Mouse (Mus musculus): ENCODE data around the gene Grem1. TPM values are rescaled to one million over a fixed set of nuclear protein-coding genes. Genes with fewer than 3 reads are reported as not detected.

Grem1 gene
- total and polyA plus RNA-seq, 2 experiments from 2014 or later = not detected

DNA sequence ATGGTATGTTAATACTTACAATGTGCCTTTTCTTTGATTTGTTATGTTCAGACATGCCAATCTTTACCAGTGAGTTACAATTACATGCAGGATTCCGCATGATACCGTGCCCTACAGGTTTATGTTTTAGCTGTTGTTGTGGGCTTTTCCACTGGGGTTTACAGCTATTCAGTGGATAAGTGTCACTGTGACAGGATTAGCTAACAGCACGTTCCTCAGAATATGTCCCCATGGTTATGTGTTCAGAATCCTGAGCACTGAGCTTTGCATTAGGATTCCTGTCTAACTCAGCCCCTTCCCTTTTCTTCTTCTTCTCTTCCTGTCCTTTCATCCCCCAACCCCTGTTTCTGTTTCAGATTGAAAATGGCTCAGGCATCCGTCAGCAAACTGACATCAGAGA, 50.9 kb downstream of the Grem1 start:
- WGBS = 67% methylated on average over 4 of the region's 4 CpGs
- H3K36me3 ChIP-seq (replicated peaks; ENCODE audit: control insufficient read depth, insufficient read depth, low read length) = no peaks in the 10 kb centered on the region
- TF ChIP-seq EP300 (IDR thresholded peaks at IDR 0.05; ENCODE audit: low read depth) = no peak
- TF ChIP-seq CTCF (IDR thresholded peaks at IDR 0.05; ENCODE audit: low read depth) = no peak
- no peak for ATAC-seq (ENCODE audit: insufficient read depth, low read depth)
- no peak overlapping the region for H3K4me3 ChIP-seq (ENCODE audit: low read depth, low read length)
- DNase-seq (ENCODE audit: low spot score) = no peak
- 0 out of 2 replicates have a peak, but pooled peaks cover 5% of the 10 kb centered on the region for H3K9me3 ChIP-seq (replicated peaks; ENCODE audit: control insufficient read depth, low read length)
- no peak overlapping the region for H3K27ac ChIP-seq (ENCODE audit: low read depth)
- no peaks in the 10 kb centered on the region for H3K4me1 ChIP-seq (ENCODE audit: control insufficient read depth, insufficient read depth)
- H3K4me2 ChIP-seq (ENCODE audit: low read depth, low read length) = no peak overlapping the region
- H3K9ac ChIP-seq (replicated peaks; ENCODE audit: low read depth, low read length) = no peak overlapping the region
- no peaks in the 10 kb centered on the region for H3K27me3 ChIP-seq (ENCODE audit: control insufficient read depth, insufficient read depth, low read length)

DNA sequence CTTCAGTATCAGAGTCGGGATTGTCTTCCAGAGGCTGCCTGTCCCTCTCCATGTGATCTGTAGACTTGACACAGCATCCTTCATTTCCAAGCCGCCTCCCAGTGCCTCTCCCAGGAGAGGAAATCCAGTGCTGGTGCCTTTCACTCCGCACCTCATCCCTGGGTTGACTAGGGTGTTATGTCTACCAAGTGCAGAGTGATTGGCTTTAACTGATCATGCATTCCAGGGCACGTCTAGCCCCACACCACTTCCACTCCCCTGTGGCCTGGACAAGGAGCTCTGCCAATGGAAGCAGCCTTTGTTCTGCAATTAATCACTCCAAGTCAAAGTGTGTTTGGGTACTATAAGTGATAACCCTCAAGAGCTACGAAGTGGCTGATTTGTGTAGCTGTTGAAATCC, 56.9 kb downstream of the Grem1 start:
- H3K4me2 ChIP-seq (ENCODE audit: low read depth, low read length) = no peak overlapping the region
- no peaks in the 10 kb centered on the region for H3K4me1 ChIP-seq (ENCODE audit: control insufficient read depth, insufficient read depth)
- DNase-seq (ENCODE audit: low spot score) (no peak), ATAC-seq (ENCODE audit: insufficient read depth, low read depth) (no peak)
- no peak overlapping the region for H3K9ac ChIP-seq (replicated peaks; ENCODE audit: low read depth, low read length)
- no peaks in the 10 kb centered on the region for H3K27me3 ChIP-seq (ENCODE audit: control insufficient read depth, insufficient read depth, low read length)
- TF ChIP-seq EP300 (IDR thresholded peaks at IDR 0.05; ENCODE audit: low read depth) (no peak), CTCF (IDR thresholded peaks at IDR 0.05; ENCODE audit: low read depth) (no peak)
- no peaks in the 10 kb centered on the region for H3K36me3 ChIP-seq (replicated peaks; ENCODE audit: control insufficient read depth, insufficient read depth, low read length)
- no peak overlapping the region for H3K4me3 ChIP-seq (ENCODE audit: low read depth, low read length)
- H3K9me3 ChIP-seq (replicated peaks; ENCODE audit: control insufficient read depth, low read length) = no peaks in the 10 kb centered on the region
- no peak overlapping the region for H3K27ac ChIP-seq (ENCODE audit: low read depth)
- WGBS = 28% methylated on average over 5 of the region's 5 CpGs

DNA sequence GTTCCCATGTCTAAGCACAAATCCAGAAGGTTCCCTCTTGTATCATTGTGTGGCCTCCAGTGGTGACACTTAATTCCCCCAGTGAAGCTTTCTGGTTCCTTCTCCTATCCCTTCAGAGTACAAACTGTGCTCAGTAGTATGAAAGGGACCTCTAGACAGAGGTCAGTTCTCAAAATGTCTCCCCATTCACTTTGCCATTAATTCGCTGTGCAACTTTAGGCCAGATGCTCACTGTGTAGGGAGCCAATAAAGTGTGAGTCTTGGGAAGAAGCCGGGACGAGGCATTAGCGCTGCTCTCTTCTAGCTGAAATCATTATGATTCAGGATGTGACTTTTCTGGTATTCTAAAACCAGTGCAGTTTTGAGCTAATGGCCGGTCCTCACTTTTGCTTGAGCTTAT, 61.8 kb downstream of the Grem1 start:
- H3K9me3 ChIP-seq (replicated peaks; ENCODE audit: control insufficient read depth, low read length) = no peaks in the 10 kb centered on the region
- no peak overlapping the region for H3K4me3 ChIP-seq (ENCODE audit: low read depth, low read length)
- H3K4me1 ChIP-seq (ENCODE audit: control insufficient read depth, insufficient read depth) = no peaks in the 10 kb centered on the region
- H3K9ac ChIP-seq (replicated peaks; ENCODE audit: low read depth, low read length) = no peak overlapping the region
- no peak overlapping the region for H3K27ac ChIP-seq (ENCODE audit: low read depth)
- no peak for ATAC-seq (ENCODE audit: insufficient read depth, low read depth)
- WGBS = 88% methylated on average over 5 of the region's 5 CpGs
- H3K27me3 ChIP-seq (ENCODE audit: control insufficient read depth, insufficient read depth, low read length) = no peaks in the 10 kb centered on the region
- no peak for DNase-seq (ENCODE audit: low spot score)
- H3K4me2 ChIP-seq (ENCODE audit: low read depth, low read length) = no peak overlapping the region
- no peaks in the 10 kb centered on the region for H3K36me3 ChIP-seq (replicated peaks; ENCODE audit: control insufficient read depth, insufficient read depth, low read length)
- TF ChIP-seq EP300 (IDR thresholded peaks at IDR 0.05; ENCODE audit: low read depth) (no peak), CTCF (IDR thresholded peaks at IDR 0.05; ENCODE audit: low read depth) (no peak)

DNA sequence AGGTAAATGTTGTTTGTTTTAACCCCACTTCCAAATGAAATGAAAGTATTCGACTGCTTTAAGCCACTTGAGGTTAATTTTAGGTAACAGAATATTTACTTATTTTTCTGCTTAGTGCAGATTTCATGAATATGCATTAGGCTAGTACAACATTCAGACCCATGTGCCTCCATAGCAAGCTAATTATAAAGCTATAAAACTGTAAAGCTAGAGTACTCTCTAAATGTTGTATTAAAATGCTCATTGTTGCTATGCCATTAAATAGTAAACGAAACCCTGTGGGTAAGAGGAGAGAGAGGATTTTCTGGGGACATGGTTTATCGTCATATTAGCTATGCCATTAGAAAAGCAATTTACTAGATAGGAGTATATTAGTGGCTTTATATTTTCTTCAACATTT, 62.2 kb downstream of the Grem1 start:
- DNase-seq (ENCODE audit: low spot score) (no peak), ATAC-seq (ENCODE audit: insufficient read depth, low read depth) (no peak)
- Histone ChIP-seq H3K27ac (ENCODE audit: low read depth) (no peak overlapping the region), H3K36me3 (replicated peaks; ENCODE audit: control insufficient read depth, insufficient read depth, low read length) (no peaks in the 10 kb centered on the region), H3K4me2 (ENCODE audit: low read depth, low read length) (no peak overlapping the region), H3K9ac (replicated peaks; ENCODE audit: low read depth, low read length) (no peak overlapping the region), H3K9me3 (replicated peaks; ENCODE audit: control insufficient read depth, low read length) (no peaks in the 10 kb centered on the region), H3K4me1 (ENCODE audit: control insufficient read depth, insufficient read depth) (no peaks in the 10 kb centered on the region), H3K27me3 (ENCODE audit: control insufficient read depth, insufficient read depth, low read length) (no peaks in the 10 kb centered on the region), H3K4me3 (ENCODE audit: low read depth, low read length) (no peak overlapping the region)
- WGBS = 77% methylated on average over 3 of the region's 3 CpGs
- no peak for TF ChIP-seq CTCF (IDR thresholded peaks at IDR 0.05; ENCODE audit: low read depth)

Other genes starting within 250 kb of the Grem1 start
- 3.4 and 5.0 TPM in 2 replicates for gene Scg5, start 70.5 kb upstream of the Grem1 start, total RNA-seq (2014; rRNA removed; ENCODE audit: low replicate concordance)
- 1.1 and 1.2 TPM in 2 replicates for gene Scg5, start 70.5 kb upstream of the Grem1 start, polyA plus RNA-seq (2015; fragmentation: Nextera tagmentation; extraction: Ambion mirVana)
- gene Arhgap11a, start 90.0 kb upstream of the Grem1 start, total RNA-seq (2014; rRNA removed; ENCODE audit: low replicate concordance) = 3.3 and 9.0 TPM in 2 replicates
- gene Arhgap11a, start 90.0 kb upstream of the Grem1 start, polyA plus RNA-seq (2015; fragmentation: Nextera tagmentation; extraction: Ambion mirVana) = 6.3 and 7.9 TPM in 2 replicates

Data from heart, postnatal 0 days (tissue).